In genomic region chr6:135756075-135756474, GRCm38 (mm10) we compare ENCODE assay signal across 16 mouse cellular contexts.
"Had no signal": no experiment of that assay in that cellular context is flagged by ENCODE, and none has a peak within 500 bp of the region (broad histone marks: within the 10 kb centered on the region; RNA-seq: fewer than 3 reads in every experiment).

No protein-coding gene starts in this region.

- ATAC-seq: midbrain, embryonic 16.5 days had no signal

- H3K27ac ChIP-seq: midbrain, embryonic 10.5 days; midbrain, embryonic 12.5 days; neural tube, embryonic 12.5 days; stomach, embryonic 15.5 days; stomach, postnatal 0 days had no signal

- H3K4me3 ChIP-seq: midbrain, embryonic 10.5 days; midbrain, embryonic 12.5 days; myocyte; neural tube, embryonic 12.5 days; stomach, embryonic 15.5 days had no signal

- DNase-seq: lung, adult 18-20 months; lung, embryonic 14.5 days; lung, postnatal 10 days; lung, postnatal 4 days; midbrain, embryonic 14.5 days; right cerebral cortex, postnatal 14 days; thymus, adult 2 months; thymus, postnatal 25 days; thymus, postnatal 4 days had no signal
